Mouse (Mus musculus) stomach, embryonic 15.5 days (tissue): Measurements from ENCODE around the gene Olfr19. TPM values are rescaled to one million over a fixed set of nuclear protein-coding genes. Genes with fewer than 3 reads are reported as not detected.
"Not testable (repeated sequence)": the region's sequence is repeated elsewhere in the genome, so short reads cannot be mapped to it uniquely, and the experiment has no call there.

Experiments used
- ATAC-seq: fragments of 200-750 bp; cut with Nextera tagmentation; 2 replicates; pipeline ENCODE4 v1.8.0; 2017; ENCODE audit warnings: low read depth, moderate number of reproducible peaks, moderate TSS enrichment; ENCODE audit not compliant: insufficient read depth, low FRiP score
- H3K27ac ChIP-seq: fragments of 300-500 bp; sonication (generic); 2 replicates; pipeline ENCODE4 v1.5.1; 2015; ENCODE audit warnings: mild to moderate bottlenecking, inconsistent platforms
- H3K27me3 ChIP-seq: fragments of 300-500 bp; sonication (generic); replicated peaks from 2 replicates; pipeline ENCODE4 v1.6.1; 2015; ENCODE audit warnings: inconsistent platforms
- H3K36me3 ChIP-seq: fragments of 300-500 bp; sonication (generic); 2 replicates; pipeline ENCODE4 v1.6.1; 2015; ENCODE audit warnings: inconsistent platforms
- H3K4me1 ChIP-seq: fragments of 300-500 bp; sonication (generic); 2 replicates; pipeline ENCODE4 v1.6.1; 2015; ENCODE audit warnings: inconsistent platforms
- H3K4me2 ChIP-seq: fragments of 300-500 bp; sonication (generic); 2 replicates; pipeline ENCODE4 v1.6.1; 2015; ENCODE audit warnings: mild to moderate bottlenecking, inconsistent platforms
- H3K4me3 ChIP-seq: fragments of 300-500 bp; sonication (generic); replicated peaks from 2 replicates; pipeline ENCODE4 v1.5.1; 2015; ENCODE audit warnings: inconsistent platforms
- H3K9ac ChIP-seq: fragments of 300-500 bp; sonication (generic); 2 replicates; pipeline ENCODE4 v1.6.1; 2015; ENCODE audit warnings: inconsistent platforms
- H3K9me3 ChIP-seq: fragments of 300-500 bp; sonication (generic); 2 replicates; pipeline ENCODE4 v1.6.1; 2016; ENCODE audit warnings: inconsistent platforms
- WGBS: fragments of 180-500 bp; shearing (Covaris S2); methylation state at CpG from one replicate; pipeline ENCODE4 v1.1.7; 2015; 5-methylcytosine and 5-hydroxymethylcytosine counted together
- polyA plus RNA-seq: library from polyadenylated mRNA; unstranded; fragments of >200 nt; fragmentation: Nextera tagmentation; extraction: Ambion mirVana; gene quantifications from 2 replicates; pipeline ENCODE4 v1.2.1, GENCODE M21; 2015

Olfr19 gene
- polyA plus RNA-seq = not detected in 2 replicates

GRCm38 (mm10) chr16:16676305-16676704, at the start of gene Olfr19:
Gene Olfr19, minus strand, starts transcription at chr16:16676405.
- no peaks in the 10 kb centered on the region for H3K36me3 ChIP-seq
- H3K4me2 ChIP-seq = no peak within 1 kb of the TSS
- H3K4me1 ChIP-seq = no peaks in the 10 kb centered on the region
- no peak within 1 kb of the TSS for H3K9ac ChIP-seq
- ATAC-seq = no peak
- H3K4me3 ChIP-seq = no peak within 1 kb of the TSS
- no peak within 1 kb of the TSS for H3K27ac ChIP-seq
- no peaks in the 10 kb centered on the region for H3K9me3 ChIP-seq
- no peaks in the 10 kb centered on the region for H3K27me3 ChIP-seq
- WGBS = 68% methylated on average over 2 of the region's 2 CpGs

DNA sequence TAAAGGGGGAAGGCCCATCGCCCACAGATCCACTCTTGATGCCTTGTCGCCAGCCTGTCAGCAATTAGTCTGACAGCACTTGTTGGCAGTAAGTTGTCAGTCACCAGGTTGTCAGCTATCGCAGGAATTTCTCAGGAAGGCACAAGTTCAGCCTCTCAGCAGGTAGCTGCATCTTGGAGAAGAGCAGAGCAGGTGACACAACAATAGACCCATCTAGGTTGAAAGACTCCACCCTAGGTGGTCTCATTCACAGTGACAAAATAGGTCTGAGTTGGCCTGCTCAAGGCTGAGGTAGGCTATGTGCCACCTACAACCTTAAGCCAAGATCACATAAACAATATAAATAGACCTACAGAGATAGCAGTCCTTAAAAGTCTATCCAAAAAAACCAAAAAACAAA, 8.8 kb upstream of the Olfr19 start:
- Histone ChIP-seq H3K9ac (no peak overlapping the region), H3K36me3 (no peaks in the 10 kb centered on the region), H3K27ac (no peak overlapping the region), H3K4me2 (no peak overlapping the region), H3K4me1 (no peaks in the 10 kb centered on the region), H3K9me3 (no peaks in the 10 kb centered on the region), H3K4me3 (no peak overlapping the region), H3K27me3 (no peaks in the 10 kb centered on the region)
- 56% methylated on average over 3 of the region's 3 CpGs for WGBS
- ATAC-seq = no peak

GRCm38 (mm10) chr16:16684053-16684452, 7.8 kb upstream of the Olfr19 start:
- no peaks in the 10 kb centered on the region for H3K9me3 ChIP-seq
- no peak for ATAC-seq
- no peaks in the 10 kb centered on the region for H3K36me3 ChIP-seq
- H3K4me3 ChIP-seq = no peak overlapping the region
- WGBS = 75% methylated on average over 2 of the region's 2 CpGs
- no peaks in the 10 kb centered on the region for H3K4me1 ChIP-seq
- no peak overlapping the region for H3K27ac ChIP-seq
- no peak overlapping the region for H3K4me2 ChIP-seq
- no peaks in the 10 kb centered on the region for H3K27me3 ChIP-seq
- H3K9ac ChIP-seq = no peak overlapping the region

- no peak overlapping the region for H3K27ac ChIP-seq
- no peaks in the 10 kb centered on the region for H3K27me3 ChIP-seq
- H3K9me3 ChIP-seq = no peaks in the 10 kb centered on the region
- H3K4me2 ChIP-seq = no peak overlapping the region
- no peaks in the 10 kb centered on the region for H3K36me3 ChIP-seq
- no peak for ATAC-seq
- H3K9ac ChIP-seq = no peak overlapping the region
- no peaks in the 10 kb centered on the region for H3K4me1 ChIP-seq
- 71% methylated on average over 4 of the region's 4 CpGs for WGBS
- H3K4me3 ChIP-seq = no peak overlapping the region
Measured at GRCm38 (mm10) chr16:16664994-16665393, 11.2 kb downstream of the Olfr19 start.

- ATAC-seq, H3K4me2 ChIP-seq, H3K4me1 ChIP-seq, H3K27ac ChIP-seq, H3K9me3 ChIP-seq, H3K27me3 ChIP-seq, H3K9ac ChIP-seq, H3K4me3 ChIP-seq, H3K36me3 ChIP-seq: not testable (repeated sequence)
Measured at GRCm38 (mm10) chr16:16664516-16664915, 11.7 kb downstream of the Olfr19 start.

DNA sequence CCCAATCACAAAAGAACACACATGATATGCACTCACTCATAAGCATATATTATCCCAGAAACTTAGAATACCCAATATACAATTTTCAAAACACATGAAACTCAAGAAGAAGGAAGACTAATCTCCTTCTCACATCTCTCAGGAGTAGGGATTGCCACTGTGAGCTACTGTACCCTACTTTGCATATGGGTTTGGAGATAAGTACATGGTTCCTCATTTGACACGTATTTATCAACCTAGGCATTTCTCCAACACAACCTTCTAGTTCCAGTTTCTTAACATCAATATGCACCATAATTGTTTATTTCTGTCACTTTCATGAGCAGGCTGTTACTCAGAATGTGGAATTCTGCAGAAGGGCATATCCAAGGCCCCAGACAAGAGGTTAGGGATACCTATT, 31.1 kb downstream of the Olfr19 start:
- Histone ChIP-seq H3K36me3 (no peaks in the 10 kb centered on the region), H3K9me3 (no peaks in the 10 kb centered on the region), H3K4me2 (no peak overlapping the region), H3K4me1 (no peaks in the 10 kb centered on the region), H3K9ac (no peak overlapping the region), H3K4me3 (no peak overlapping the region), H3K27me3 (no peaks in the 10 kb centered on the region), H3K27ac (no peak overlapping the region)
- WGBS = 80% methylated on average over 1 of the region's 1 CpGs
- no peak for ATAC-seq

DNA sequence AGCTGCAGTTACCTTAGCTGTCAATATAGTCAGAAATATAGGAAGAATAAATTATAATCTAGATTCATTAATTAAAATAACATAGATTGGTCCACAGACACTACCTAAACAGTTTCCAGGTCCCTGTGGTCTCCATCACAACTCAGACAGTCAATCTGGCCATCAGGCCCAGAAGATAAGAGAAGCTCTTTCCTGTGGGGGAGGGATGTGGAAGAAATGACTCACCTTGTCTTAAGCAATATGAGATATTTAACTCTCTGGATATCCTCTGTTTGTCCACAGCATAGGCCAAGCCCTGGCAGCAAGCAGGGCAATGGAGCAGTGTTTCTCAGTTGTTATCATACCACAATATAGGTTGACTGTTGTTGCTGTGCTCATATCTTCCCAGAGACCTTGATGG, 42.5 kb downstream of the Olfr19 start:
- no peaks in the 10 kb centered on the region for H3K9me3 ChIP-seq
- no peaks in the 10 kb centered on the region for H3K4me1 ChIP-seq
- no peak overlapping the region for H3K4me3 ChIP-seq
- no peaks in the 10 kb centered on the region for H3K36me3 ChIP-seq
- ATAC-seq = no peak
- H3K9ac ChIP-seq = no peak overlapping the region
- no peak overlapping the region for H3K27ac ChIP-seq
- H3K4me2 ChIP-seq = no peak overlapping the region
- H3K27me3 ChIP-seq = no peaks in the 10 kb centered on the region

Other genes starting within 250 kb of the Olfr19 start
- 13.2 and 13.5 TPM in 2 replicates for gene Fgd4, start 75.9 kb downstream of the Olfr19 start, polyA plus RNA-seq
- gene Spag6l, start 153.1 kb upstream of the Olfr19 start, polyA plus RNA-seq = 0.24 and 0.27 TPM in 2 replicates
- 1.2 and 1.6 TPM in 2 replicates for gene Igll1, start 187.6 kb upstream of the Olfr19 start, polyA plus RNA-seq
- 53.5 and 54.9 TPM in 2 replicates for gene Top3b, start 194.3 kb upstream of the Olfr19 start, polyA plus RNA-seq
- 3.0 and 3.9 TPM in 2 replicates for gene Vpreb1, start 194.4 kb upstream of the Olfr19 start, polyA plus RNA-seq
- gene Ppm1f, start 220.1 kb upstream of the Olfr19 start, polyA plus RNA-seq = 17.9 and 21.0 TPM in 2 replicates